Mouse (Mus musculus) stomach, embryonic 14.5 days (tissue): Measurements from ENCODE around the gene Odf2l. TPM values are rescaled to one million over a fixed set of nuclear protein-coding genes. Genes with fewer than 3 reads are reported as not detected.

Source experiments
- ATAC-seq: fragments of 200-750 bp; cut with Nextera tagmentation; 2 replicates; pipeline ENCODE4 v1.8.0; 2017; ENCODE audit warnings: low read depth, moderate TSS enrichment; ENCODE audit not compliant: insufficient number of reproducible peaks, insufficient read depth, low FRiP score
- H3K27ac ChIP-seq: fragments of 300-500 bp; sonication (generic); 2 replicates; pipeline ENCODE4 v1.5.1; 2014; ENCODE audit warnings: mild to moderate bottlenecking, low read length, moderate library complexity, mixed read lengths
- H3K27me3 ChIP-seq: fragments of 300-500 bp; sonication (generic); 2 replicates; pipeline ENCODE4 v1.6.1; 2014; ENCODE audit warnings: low read length, control low read depth, mixed read lengths; ENCODE audit not compliant: control insufficient read depth, insufficient read depth
- H3K36me3 ChIP-seq: fragments of 300-500 bp; sonication (generic); 2 replicates; pipeline ENCODE4 v1.6.1; 2014; ENCODE audit warnings: mild to moderate bottlenecking, control low read depth, low read length, moderate library complexity, mixed read lengths; ENCODE audit not compliant: control insufficient read depth, insufficient read depth
- H3K4me1 ChIP-seq: fragments of 300-500 bp; sonication (generic); 2 replicates; pipeline ENCODE4 v1.6.1; 2014; ENCODE audit warnings: low read length, control low read depth, mixed read lengths; ENCODE audit not compliant: control insufficient read depth, insufficient read depth
- H3K4me2 ChIP-seq: fragments of 300-500 bp; sonication (generic); replicated peaks from 2 replicates; pipeline ENCODE4 v1.6.1; 2014; ENCODE audit warnings: low read depth, low read length, control low read depth
- H3K4me3 ChIP-seq: fragments of 300-500 bp; sonication (generic); 2 replicates; pipeline ENCODE4 v1.5.1; 2014; ENCODE audit warnings: low read depth, low read length, control low read depth
- H3K9ac ChIP-seq: fragments of 300-500 bp; sonication (generic); replicated peaks from 2 replicates; pipeline ENCODE4 v1.6.1; 2014; ENCODE audit warnings: low read depth, mild to moderate bottlenecking, control low read depth, low read length, moderate library complexity, mixed read lengths
- H3K9me3 ChIP-seq: fragments of 300-500 bp; sonication (generic); 2 replicates; pipeline ENCODE4 v1.6.1; 2016; ENCODE audit warnings: low read depth, low read length, control low read depth; ENCODE audit not compliant: control insufficient read depth
- WGBS: fragments of 180-500 bp; shearing (Covaris S2); extraction: QIAGEN DNeasy Blood & Tissue Kit; methylation state at CpG from one replicate; pipeline ENCODE4 v1.1.7; 2014; 5-methylcytosine and 5-hydroxymethylcytosine counted together
- polyA plus RNA-seq: library from polyadenylated mRNA; unstranded; fragments of >200 nt; fragmentation: Nextera tagmentation; extraction: Ambion mirVana; gene quantifications from 2 replicates; pipeline ENCODE4 v1.2.1, GENCODE M21; 2014

The Odf2l gene
- polyA plus RNA-seq, 1 experiment from 2014 or later: 23.4 TPM

DNA sequence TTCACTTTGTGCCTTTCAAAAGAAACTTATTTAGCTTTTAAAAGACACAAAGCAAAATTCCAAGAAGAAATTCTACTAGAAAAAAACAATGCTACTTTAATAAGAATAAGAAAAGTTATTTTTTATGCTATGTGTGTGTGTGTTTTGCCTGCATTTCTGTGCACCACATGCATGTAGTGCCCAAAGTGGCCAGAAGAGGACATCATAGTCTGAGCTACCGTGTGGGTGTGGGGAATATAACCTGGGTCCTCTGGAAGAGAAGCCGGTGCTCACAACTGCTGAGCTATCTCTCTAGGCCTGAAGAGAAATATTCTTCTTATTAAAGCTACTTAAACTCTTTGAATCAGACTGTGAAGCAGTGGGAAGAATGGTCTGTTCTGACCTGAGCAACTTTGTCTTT lies 29.1 kb downstream of the Odf2l start:
- no peak for ATAC-seq
- H3K27me3 ChIP-seq: no peaks in the 10 kb centered on the region
- 76% methylated on average over 2 of the region's 2 CpGs for WGBS
- no peaks in the 10 kb centered on the region for H3K9me3 ChIP-seq
- no peak overlapping the region for H3K9ac ChIP-seq
- no peak overlapping the region for H3K4me3 ChIP-seq
- no peak overlapping the region for H3K27ac ChIP-seq
- H3K4me1 ChIP-seq: no peaks in the 10 kb centered on the region
- peaks cover 6% of the 10 kb centered on the region; the same call in 1 of the 2 replicates for H3K36me3 ChIP-seq
- H3K4me2 ChIP-seq: no peak overlapping the region

DNA sequence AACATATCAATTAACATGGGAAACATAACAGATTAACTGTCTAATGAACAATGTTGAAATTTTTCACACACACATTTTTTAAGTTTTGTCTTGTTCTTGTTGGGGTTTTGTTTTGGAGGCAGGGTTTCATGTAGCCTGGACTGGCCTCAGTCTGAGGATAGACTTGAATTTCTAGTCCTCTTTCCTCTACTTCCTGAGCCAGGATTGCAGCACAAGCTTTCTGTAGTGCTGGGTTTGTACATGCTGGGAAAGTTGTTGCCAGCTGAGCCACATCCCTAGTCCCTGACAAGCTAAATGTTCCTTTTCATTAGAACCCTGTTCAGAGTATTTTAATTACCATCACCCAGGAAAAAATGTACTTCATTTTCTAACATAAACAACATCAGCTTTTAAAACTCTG lies 29.6 kb downstream of the Odf2l start:
- Histone ChIP-seq H3K4me1 (no peaks in the 10 kb centered on the region), H3K4me3 (no peak overlapping the region), H3K9me3 (no peaks in the 10 kb centered on the region), H3K36me3 (peaks cover 6% of the 10 kb centered on the region; the same call in 1 of the 2 replicates), H3K9ac (no peak overlapping the region), H3K4me2 (no peak overlapping the region), H3K27me3 (no peaks in the 10 kb centered on the region), H3K27ac (no peak overlapping the region)
- ATAC-seq: no peak

DNA sequence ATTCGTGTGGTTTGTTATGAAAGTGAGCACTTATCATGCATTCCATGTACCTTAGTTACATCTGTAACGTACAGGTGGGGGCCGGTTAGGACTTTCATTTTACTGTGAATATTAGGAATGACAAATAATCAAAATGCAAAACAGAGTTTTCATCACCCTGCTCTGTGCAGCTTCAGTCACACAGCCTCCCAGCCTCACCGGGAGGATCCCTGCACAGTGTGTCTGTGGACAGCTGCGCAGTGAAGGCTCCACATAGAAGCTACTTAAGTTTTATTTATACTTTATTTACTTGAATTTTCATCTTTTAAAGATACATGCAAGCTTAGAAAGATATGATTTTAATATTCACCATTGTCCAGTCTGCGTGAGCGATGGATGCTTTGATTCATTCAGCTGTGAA lies 32.7 kb downstream of the Odf2l start:
- 89% methylated on average over 7 of the region's 7 CpGs for WGBS
- no peak overlapping the region for H3K4me3 ChIP-seq

DNA sequence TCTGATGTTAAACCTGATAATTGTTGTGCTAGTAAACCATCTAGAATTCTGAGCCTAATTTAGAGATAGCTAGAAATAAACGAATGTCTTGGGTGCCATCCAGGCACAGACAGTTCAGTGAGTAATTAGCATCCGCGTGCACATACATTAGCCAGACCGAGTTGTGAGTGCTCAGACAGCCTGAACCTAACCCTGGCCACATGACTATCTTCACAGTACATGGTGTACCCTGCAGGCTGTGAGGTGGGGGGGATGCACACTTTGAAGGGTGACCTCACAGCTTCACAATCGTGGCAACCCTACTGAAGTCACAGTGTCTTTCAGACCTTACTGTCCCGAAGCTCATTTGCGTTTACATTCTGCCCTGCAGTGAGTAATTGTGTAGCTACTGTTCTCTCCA lies 33.5 kb downstream of the Odf2l start:
- H3K9me3 ChIP-seq: no peaks in the 10 kb centered on the region
- H3K27ac ChIP-seq: no peak overlapping the region
- H3K36me3 ChIP-seq: peaks cover 10% of the 10 kb centered on the region
- no peak overlapping the region for H3K9ac ChIP-seq
- no peak overlapping the region for H3K4me3 ChIP-seq
- WGBS: 48% methylated on average over 7 of the region's 7 CpGs
- ATAC-seq: no peak
- H3K4me2 ChIP-seq: no peak overlapping the region
- H3K27me3 ChIP-seq: no peaks in the 10 kb centered on the region
- H3K4me1 ChIP-seq: no peaks in the 10 kb centered on the region

More for the DNA sequence above, 32.7 kb downstream of the Odf2l start:
- no peak overlapping the region for H3K9ac ChIP-seq
- no peak for ATAC-seq
- H3K27me3 ChIP-seq: no peaks in the 10 kb centered on the region
- H3K4me1 ChIP-seq: no peaks in the 10 kb centered on the region
- H3K9me3 ChIP-seq: no peaks in the 10 kb centered on the region
- no peak overlapping the region for H3K4me2 ChIP-seq
- peaks cover 10% of the 10 kb centered on the region for H3K36me3 ChIP-seq
- no peak overlapping the region for H3K27ac ChIP-seq

DNA sequence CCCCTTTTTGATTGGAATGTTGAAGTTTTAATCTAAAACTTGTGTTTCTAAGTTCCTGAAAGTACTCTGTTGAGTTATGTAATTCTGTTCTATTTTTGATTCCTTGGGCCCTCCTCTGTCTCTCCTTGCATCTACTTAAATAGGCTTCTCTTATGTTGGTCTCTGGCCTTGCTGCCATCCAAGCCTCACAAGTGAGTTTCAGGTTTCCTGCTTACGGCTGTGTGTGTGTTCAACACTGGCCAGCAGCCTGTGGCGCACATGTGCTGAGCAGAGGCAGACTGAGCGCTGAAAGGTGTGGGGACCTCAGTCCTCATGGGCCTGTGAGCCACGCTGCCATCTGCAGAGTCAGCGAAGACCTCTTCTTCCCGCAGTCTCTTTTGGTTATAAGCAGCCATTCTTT lies 38.5 kb downstream of the Odf2l start:
- no peak overlapping the region for H3K27ac ChIP-seq
- no peak for ATAC-seq
- no peak overlapping the region for H3K9ac ChIP-seq
- H3K36me3 ChIP-seq: peaks cover 3% of the 10 kb centered on the region
- 90% methylated on average over 6 of the region's 6 CpGs for WGBS
- H3K4me3 ChIP-seq: no peak overlapping the region
- H3K4me1 ChIP-seq: no peaks in the 10 kb centered on the region
- H3K4me2 ChIP-seq: no peak overlapping the region
- no peaks in the 10 kb centered on the region for H3K9me3 ChIP-seq
- H3K27me3 ChIP-seq: no peaks in the 10 kb centered on the region

DNA sequence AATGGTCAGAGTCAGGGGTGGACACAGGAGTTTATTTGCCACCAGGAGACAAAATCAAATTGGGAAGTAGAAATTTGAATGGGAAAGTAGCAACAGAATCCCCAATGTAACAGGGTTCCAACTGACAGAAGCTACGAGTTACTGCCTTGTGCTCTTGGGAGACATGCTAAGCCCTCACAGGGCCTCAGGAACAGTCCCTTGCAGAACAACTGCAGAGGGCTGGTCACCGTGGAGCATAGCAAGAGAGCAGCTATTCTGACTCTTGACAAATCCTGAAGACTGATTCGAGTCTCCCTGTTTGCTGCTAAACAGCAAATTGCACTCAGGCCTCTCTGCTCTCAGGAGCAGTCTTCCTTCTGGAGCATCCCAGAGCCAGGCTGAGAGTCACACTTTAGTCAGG lies 40.1 kb downstream of the Odf2l start:
- no peaks in the 10 kb centered on the region for H3K27me3 ChIP-seq
- no peaks in the 10 kb centered on the region for H3K9me3 ChIP-seq
- no peak for ATAC-seq
- peaks cover 3% of the 10 kb centered on the region for H3K36me3 ChIP-seq
- WGBS: 86% methylated on average over 3 of the region's 3 CpGs
- no peak overlapping the region for H3K4me3 ChIP-seq
- no peak overlapping the region for H3K4me2 ChIP-seq
- no peaks in the 10 kb centered on the region for H3K4me1 ChIP-seq
- H3K9ac ChIP-seq: no peak overlapping the region
- no peak overlapping the region for H3K27ac ChIP-seq

DNA sequence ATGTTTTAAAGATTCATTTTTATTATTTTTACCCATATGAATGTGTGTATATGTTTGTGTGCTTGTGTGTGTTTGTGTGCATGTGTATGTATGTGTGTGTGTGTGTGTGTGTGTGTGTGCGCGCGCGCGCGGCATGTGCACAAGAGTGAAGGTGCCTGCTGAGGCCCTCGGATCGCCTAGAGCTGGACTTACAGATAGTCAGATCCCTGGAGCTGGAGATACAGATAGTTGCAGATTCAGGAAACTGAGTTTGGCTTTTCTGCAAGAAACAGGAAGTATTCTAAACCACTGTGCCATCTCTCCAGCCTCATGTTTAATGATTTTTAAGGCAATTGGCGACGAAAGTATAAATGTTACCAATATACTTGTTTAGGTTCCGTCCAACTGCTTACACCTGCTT lies 48.4 kb downstream of the Odf2l start:
- Histone ChIP-seq H3K4me3 (no peak overlapping the region), H3K36me3 (no peaks in the 10 kb centered on the region), H3K9ac (no peak overlapping the region), H3K4me1 (no peaks in the 10 kb centered on the region), H3K27ac (no peak overlapping the region), H3K9me3 (no peaks in the 10 kb centered on the region), H3K27me3 (no peaks in the 10 kb centered on the region), H3K4me2 (no peak overlapping the region)
- 93% methylated on average over 11 of the region's 11 CpGs for WGBS
- no peak for ATAC-seq

DNA sequence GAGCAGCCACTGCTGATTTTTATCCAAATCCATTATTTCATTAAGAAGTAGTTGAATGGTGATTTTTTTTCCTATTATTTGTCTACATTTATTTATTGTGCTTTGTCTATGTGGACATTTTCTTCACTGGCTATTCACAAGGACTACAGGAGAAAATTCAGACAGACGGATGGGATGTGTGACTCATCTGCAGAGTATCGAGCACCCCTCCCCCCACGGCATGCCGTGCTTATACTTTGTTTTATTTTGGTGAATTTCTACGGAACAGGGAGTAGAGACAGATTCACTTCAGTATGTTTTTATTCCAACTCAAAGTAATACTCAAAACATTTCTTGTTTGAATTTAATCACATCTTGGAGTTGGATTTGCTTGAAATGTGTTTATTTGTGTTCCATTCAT lies 49.4 kb downstream of the Odf2l start:
- WGBS: 56% methylated on average over 5 of the region's 5 CpGs
- no peak overlapping the region for H3K27ac ChIP-seq
- H3K9me3 ChIP-seq: no peaks in the 10 kb centered on the region
- H3K36me3 ChIP-seq: no peaks in the 10 kb centered on the region
- no peak for ATAC-seq
- no peak overlapping the region for H3K4me3 ChIP-seq
- H3K4me1 ChIP-seq: no peaks in the 10 kb centered on the region
- no peaks in the 10 kb centered on the region for H3K27me3 ChIP-seq
- H3K4me2 ChIP-seq: no peak overlapping the region
- no peak overlapping the region for H3K9ac ChIP-seq

DNA sequence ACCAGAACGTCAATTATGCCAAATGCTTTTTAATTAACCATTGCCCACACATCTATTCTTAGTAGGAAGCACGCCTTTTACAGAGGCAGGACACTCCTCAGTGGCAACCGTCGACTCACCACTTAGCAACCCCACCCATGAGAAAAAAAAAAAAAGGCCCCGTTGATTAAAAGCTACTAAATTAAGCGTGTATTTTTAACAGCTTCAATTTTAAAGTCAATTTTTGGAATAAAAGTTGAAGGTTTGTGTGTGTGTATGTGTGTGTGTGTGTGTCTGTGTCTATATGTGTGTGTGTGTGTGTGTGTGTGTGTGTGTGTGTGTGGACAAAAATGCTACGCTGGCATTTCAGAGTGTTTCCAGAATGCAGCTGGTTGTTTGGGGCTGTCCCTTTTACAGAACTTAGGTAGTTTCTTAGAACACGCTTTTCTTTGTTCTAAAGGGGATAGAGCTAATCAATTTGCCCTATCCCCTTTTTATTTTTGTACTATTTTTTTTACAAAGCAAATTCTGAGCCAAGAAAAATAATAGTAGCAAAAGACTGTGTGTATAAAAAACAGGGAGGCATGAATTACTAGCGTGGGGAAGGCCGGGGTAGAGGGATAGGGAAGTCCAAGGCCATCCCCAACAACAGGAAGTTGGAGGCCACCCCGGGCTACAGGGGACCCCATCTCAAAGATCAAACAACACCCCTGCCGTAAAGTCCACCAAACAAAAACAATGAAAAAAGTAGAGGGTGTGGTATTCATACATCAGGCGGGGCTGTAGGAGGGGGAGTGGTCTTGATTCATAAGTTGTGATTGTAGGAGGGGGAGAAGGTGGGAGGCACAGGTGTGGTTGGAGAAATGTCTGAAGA lies 50.7 kb downstream of the Odf2l start:
- no peaks in the 10 kb centered on the region for H3K9me3 ChIP-seq

More for the DNA sequence above, 50.7 kb downstream of the Odf2l start:
- Histone ChIP-seq H3K36me3 (no peaks in the 10 kb centered on the region), H3K27me3 (no peaks in the 10 kb centered on the region), H3K4me2 (no peak overlapping the region), H3K4me1 (no peaks in the 10 kb centered on the region), H3K27ac (no peak overlapping the region), H3K4me3 (no peak overlapping the region), H3K9ac (no peak overlapping the region)
- WGBS: 77% methylated on average over 13 of the region's 13 CpGs
- ATAC-seq: no peak
